Mouse (Mus musculus): ENCODE results near the gene Fam53b. TPM values are rescaled to one million over a fixed set of nuclear protein-coding genes. Genes with fewer than 3 reads are reported as not detected.

Gene Fam53b
- polyA plus RNA-seq, 1 experiment from 2014 or later = 20.4 TPM

GRCm38 (mm10) chr7:132713483-132714126 lies 100.1 kb downstream of the Fam53b start:
- Histone ChIP-seq H3K27ac (ENCODE audit: low read depth, low read length) (peak overlapping the region; percentile 72), H3K27me3 (replicated peaks; ENCODE audit: control insufficient read depth, insufficient read depth, low read length) (no peaks in the 10 kb centered on the region), H3K4me1 (replicated peaks; ENCODE audit: control insufficient read depth, insufficient read depth, low read length) (peaks cover 35% of the 10 kb centered on the region), H3K9me3 (ENCODE audit: control insufficient read depth, low read length) (no peaks in the 10 kb centered on the region), H3K9ac (ENCODE audit: low read depth, low read length) (0 out of 2 replicates have a peak overlapping the region, but pooled peaks have one; percentile 8), H3K4me2 (no peak overlapping the region), H3K36me3 (ENCODE audit: control insufficient read depth, insufficient read depth, low read length) (peaks cover 2% of the 10 kb centered on the region; the same call in 1 of the 2 replicates), H3K4me3 (ENCODE audit: low read depth, low read length) (no peak overlapping the region)
- DNase-seq (ENCODE audit: low spot score) (no peak), ATAC-seq (replicated peaks; ENCODE audit: low FRiP score) (no peak)
- 47% methylated on average over 8 of the region's 8 CpGs for WGBS

- H3K4me1 ChIP-seq (replicated peaks; ENCODE audit: control insufficient read depth, insufficient read depth, low read length) = peaks cover 30% of the 10 kb centered on the region
- no peak overlapping the region for H3K9ac ChIP-seq (ENCODE audit: low read depth, low read length)
- DNase-seq (ENCODE audit: low spot score) = no peak
- ATAC-seq (replicated peaks; ENCODE audit: low FRiP score) = no peak
- H3K9me3 ChIP-seq (ENCODE audit: control insufficient read depth, low read length) = no peaks in the 10 kb centered on the region
- H3K27me3 ChIP-seq (replicated peaks; ENCODE audit: control insufficient read depth, insufficient read depth, low read length) = no peaks in the 10 kb centered on the region
- no peak overlapping the region for H3K4me3 ChIP-seq (ENCODE audit: low read depth, low read length)
- peak overlapping the region; percentile 72; the same call in 1 of the 2 replicates for H3K27ac ChIP-seq (ENCODE audit: low read depth, low read length)
- WGBS = 75% methylated on average over 7 of the region's 7 CpGs
- H3K4me2 ChIP-seq = no peak overlapping the region
- H3K36me3 ChIP-seq (ENCODE audit: control insufficient read depth, insufficient read depth, low read length) = peaks cover 2% of the 10 kb centered on the region; the same call in 1 of the 2 replicates
Measured at GRCm38 (mm10) chr7:132712956-132713355, 100.7 kb downstream of the Fam53b start.

- H3K27ac ChIP-seq (ENCODE audit: low read depth, low read length) = peak overlapping the region; percentile 4; the same call in 1 of the 2 replicates
- peak; percentile 38; the same call in 1 of the 2 replicates for ATAC-seq (replicated peaks; ENCODE audit: low FRiP score)
- no peak for DNase-seq (ENCODE audit: low spot score)
- H3K9me3 ChIP-seq (ENCODE audit: control insufficient read depth, low read length) = no peaks in the 10 kb centered on the region
- H3K9ac ChIP-seq (ENCODE audit: low read depth, low read length) = no peak overlapping the region
- H3K27me3 ChIP-seq (replicated peaks; ENCODE audit: control insufficient read depth, insufficient read depth, low read length) = no peaks in the 10 kb centered on the region
- H3K4me2 ChIP-seq = peak overlapping the region; percentile 29; the same call in 1 of the 2 replicates
- peaks cover 24% of the 10 kb centered on the region for H3K4me1 ChIP-seq (replicated peaks; ENCODE audit: control insufficient read depth, insufficient read depth, low read length)
- H3K36me3 ChIP-seq (ENCODE audit: control insufficient read depth, insufficient read depth, low read length) = peaks cover 2% of the 10 kb centered on the region; the same call in 1 of the 2 replicates
- WGBS = 60% methylated on average over 16 of the region's 16 CpGs
- no peak overlapping the region for H3K4me3 ChIP-seq (ENCODE audit: low read depth, low read length)
Measured at GRCm38 (mm10) chr7:132712044-132712708, 101.5 kb downstream of the Fam53b start.

GRCm38 (mm10) chr7:132711579-132711978 lies 102.1 kb downstream of the Fam53b start:
- H3K4me3 ChIP-seq (ENCODE audit: low read depth, low read length) = no peak overlapping the region
- ATAC-seq (replicated peaks; ENCODE audit: low FRiP score) = no peak
- no peak for DNase-seq (ENCODE audit: low spot score)
- H3K4me1 ChIP-seq (replicated peaks; ENCODE audit: control insufficient read depth, insufficient read depth, low read length) = peaks cover 22% of the 10 kb centered on the region
- H3K9me3 ChIP-seq (ENCODE audit: control insufficient read depth, low read length) = no peaks in the 10 kb centered on the region
- H3K4me2 ChIP-seq = peak overlapping the region; percentile 29; the same call in 1 of the 2 replicates
- peak overlapping the region; percentile 4; the same call in 1 of the 2 replicates for H3K27ac ChIP-seq (ENCODE audit: low read depth, low read length)
- no peak overlapping the region for H3K9ac ChIP-seq (ENCODE audit: low read depth, low read length)
- 79% methylated on average over 9 of the region's 9 CpGs for WGBS
- peaks cover 2% of the 10 kb centered on the region; the same call in 1 of the 2 replicates for H3K36me3 ChIP-seq (ENCODE audit: control insufficient read depth, insufficient read depth, low read length)
- H3K27me3 ChIP-seq (replicated peaks; ENCODE audit: control insufficient read depth, insufficient read depth, low read length) = no peaks in the 10 kb centered on the region

- ATAC-seq (replicated peaks; ENCODE audit: low FRiP score) (0 out of 2 replicates have a peak, but pooled peaks have one; percentile 21), DNase-seq (ENCODE audit: low spot score) (no peak)
- H3K4me3 ChIP-seq (ENCODE audit: low read depth, low read length) = no peak overlapping the region
- no peaks in the 10 kb centered on the region for H3K27me3 ChIP-seq (replicated peaks; ENCODE audit: control insufficient read depth, insufficient read depth, low read length)
- no peak overlapping the region for H3K9ac ChIP-seq (ENCODE audit: low read depth, low read length)
- WGBS = 85% methylated on average over 7 of the region's 7 CpGs
- no peak overlapping the region for H3K4me2 ChIP-seq
- no peaks in the 10 kb centered on the region for H3K36me3 ChIP-seq (ENCODE audit: control insufficient read depth, insufficient read depth, low read length)
- no peak overlapping the region for H3K27ac ChIP-seq (ENCODE audit: low read depth, low read length)
- H3K4me1 ChIP-seq (replicated peaks; ENCODE audit: control insufficient read depth, insufficient read depth, low read length) = 0 out of 2 replicates have a peak, but pooled peaks cover 3% of the 10 kb centered on the region
- H3K9me3 ChIP-seq (ENCODE audit: control insufficient read depth, low read length) = no peaks in the 10 kb centered on the region
Measured at GRCm38 (mm10) chr7:132705130-132705529, 108.6 kb downstream of the Fam53b start.

- Histone ChIP-seq H3K4me2 (no peak overlapping the region), H3K9me3 (ENCODE audit: control insufficient read depth, low read length) (no peaks in the 10 kb centered on the region), H3K36me3 (ENCODE audit: control insufficient read depth, insufficient read depth, low read length) (no peaks in the 10 kb centered on the region), H3K4me1 (replicated peaks; ENCODE audit: control insufficient read depth, insufficient read depth, low read length) (0 out of 2 replicates have a peak, but pooled peaks cover 3% of the 10 kb centered on the region), H3K4me3 (ENCODE audit: low read depth, low read length) (no peak overlapping the region), H3K9ac (ENCODE audit: low read depth, low read length) (no peak overlapping the region), H3K27me3 (replicated peaks; ENCODE audit: control insufficient read depth, insufficient read depth, low read length) (no peaks in the 10 kb centered on the region), H3K27ac (ENCODE audit: low read depth, low read length) (no peak overlapping the region)
- 85% methylated on average over 8 of the region's 8 CpGs for WGBS
- ATAC-seq (replicated peaks; ENCODE audit: low FRiP score) (no peak), DNase-seq (ENCODE audit: low spot score) (no peak)
Measured at GRCm38 (mm10) chr7:132704310-132704875, 109.3 kb downstream of the Fam53b start.

GRCm38 (mm10) chr7:132703515-132704309 lies 110.0 kb downstream of the Fam53b start:
- H3K27me3 ChIP-seq (replicated peaks; ENCODE audit: control insufficient read depth, insufficient read depth, low read length) = no peaks in the 10 kb centered on the region
- ATAC-seq (replicated peaks; ENCODE audit: low FRiP score) = no peak
- DNase-seq (ENCODE audit: low spot score) = no peak
- no peak overlapping the region for H3K4me2 ChIP-seq
- H3K4me1 ChIP-seq (replicated peaks; ENCODE audit: control insufficient read depth, insufficient read depth, low read length) = 0 out of 2 replicates have a peak, but pooled peaks cover 3% of the 10 kb centered on the region
- 82% methylated on average over 9 of the region's 9 CpGs for WGBS
- H3K9ac ChIP-seq (ENCODE audit: low read depth, low read length) = no peak overlapping the region
- no peaks in the 10 kb centered on the region for H3K36me3 ChIP-seq (ENCODE audit: control insufficient read depth, insufficient read depth, low read length)
- no peak overlapping the region for H3K4me3 ChIP-seq (ENCODE audit: low read depth, low read length)
- H3K9me3 ChIP-seq (ENCODE audit: control insufficient read depth, low read length) = no peaks in the 10 kb centered on the region
- H3K27ac ChIP-seq (ENCODE audit: low read depth, low read length) = no peak overlapping the region

GRCm38 (mm10) chr7:132702492-132703070 lies 111.1 kb downstream of the Fam53b start:
- 64% methylated on average over 5 of the region's 5 CpGs for WGBS
- Histone ChIP-seq H3K4me3 (ENCODE audit: low read depth, low read length) (no peak overlapping the region), H3K36me3 (ENCODE audit: control insufficient read depth, insufficient read depth, low read length) (no peaks in the 10 kb centered on the region), H3K4me1 (replicated peaks; ENCODE audit: control insufficient read depth, insufficient read depth, low read length) (0 out of 2 replicates have a peak, but pooled peaks cover 3% of the 10 kb centered on the region), H3K9me3 (ENCODE audit: control insufficient read depth, low read length) (no peaks in the 10 kb centered on the region), H3K4me2 (no peak overlapping the region), H3K27ac (ENCODE audit: low read depth, low read length) (no peak overlapping the region), H3K27me3 (replicated peaks; ENCODE audit: control insufficient read depth, insufficient read depth, low read length) (no peaks in the 10 kb centered on the region), H3K9ac (ENCODE audit: low read depth, low read length) (no peak overlapping the region)
- no peak for DNase-seq (ENCODE audit: low spot score)
- ATAC-seq (replicated peaks; ENCODE audit: low FRiP score) = no peak

Data from liver, embryonic 11.5 days (tissue).